Mouse (Mus musculus) liver, adult 2 months (tissue): ENCODE data around the gene Ccdc149. TPM values are rescaled to one million over a fixed set of nuclear protein-coding genes. Genes with fewer than 3 reads are reported as not detected.

Experiments
- DNase-seq: peaks from one replicate; pipeline ENCODE4 v3.0.0-alpha.2; 2011; ENCODE audit warnings: low read depth, low spot score; ENCODE audit errors: extremely low read depth
- H3K27ac ChIP-seq: fragments of 200-500 bp; replicated peaks from 2 replicates; pipeline ENCODE4 v1.5.1; 2012; ENCODE audit warnings: low read depth, mild to moderate bottlenecking, control low read depth, inconsistent platforms, low read length; ENCODE audit not compliant: insufficient read depth
- H3K27me3 ChIP-seq: fragments of 200-500 bp; 2 replicates; pipeline ENCODE4 v1.6.1; 2012; ENCODE audit warnings: mild to moderate bottlenecking, moderate library complexity, low read length, inconsistent platforms; ENCODE audit not compliant: control insufficient read depth, insufficient read depth
- H3K36me3 ChIP-seq: fragments of 200-500 bp; 2 replicates; pipeline ENCODE4 v1.6.1; 2012; ENCODE audit warnings: low read length, inconsistent platforms; ENCODE audit not compliant: control insufficient read depth, insufficient read depth
- H3K4me1 ChIP-seq: fragments of 200-500 bp; 2 replicates; pipeline ENCODE4 v1.6.1; 2011; ENCODE audit warnings: low read length; ENCODE audit not compliant: control insufficient read depth, insufficient read depth
- H3K4me3 ChIP-seq: fragments of 200-500 bp; 2 replicates; pipeline ENCODE4 v1.5.1; 2011; ENCODE audit warnings: low read depth, mild to moderate bottlenecking, control low read depth, low read length, moderate library complexity; ENCODE audit not compliant: insufficient read depth
- H3K79me2 ChIP-seq: fragments of 200-500 bp; 2 replicates; pipeline ENCODE4 v1.6.1; 2012; ENCODE audit warnings: inconsistent platforms, mild to moderate bottlenecking, low read length, moderate library complexity; ENCODE audit not compliant: control insufficient read depth, insufficient read depth
- H3K9ac ChIP-seq: fragments of 200-500 bp; 2 replicates; pipeline ENCODE4 v1.6.1; 2012; ENCODE audit warnings: low read depth, mild to moderate bottlenecking, control low read depth, inconsistent platforms, low read length
- CTCF ChIP-seq: fragments of 200-500 bp; IDR thresholded peaks from 2 replicates; pipeline ENCODE4 v1.5.1; 2011; ENCODE audit warnings: low read depth, low read length, control low read depth
- POLR2A ChIP-seq: fragments of 200-500 bp; IDR thresholded peaks from 2 replicates; pipeline ENCODE4 v1.6.1; 2011; ENCODE audit warnings: low read length, control low read depth; ENCODE audit not compliant: insufficient read depth; ENCODE audit errors: extremely low read depth
- WGBS: fragments of 180-500 bp; shearing (Covaris S2); methylation state at CpG from one replicate; pipeline ENCODE4 v1.1.7; 2018; 5-methylcytosine and 5-hydroxymethylcytosine counted together
- polyA plus RNA-seq: library from polyadenylated mRNA; depleted of rRNA; stranded (reverse); fragments of >200 nt; gene quantifications from 2 replicates; pipeline ENCODE4 v1.2.3, GENCODE M21; 2012; rRNA removed
- total RNA-seq: library from RNA; depleted of rRNA; stranded (reverse); fragments of >200 nt; gene quantifications from 2 replicates; pipeline ENCODE4 v1.2.3, GENCODE M21; 2014; rRNA removed

The Ccdc149 gene
- total and polyA plus RNA-seq, 2 experiments = 0.43 to 0.83 TPM

GRCm38 (mm10) chr5:52351561-52351960, 119.8 kb downstream of the Ccdc149 start:
- no peak overlapping the region for H3K27ac ChIP-seq
- no peaks in the 10 kb centered on the region for H3K79me2 ChIP-seq
- 93% methylated on average over 2 of the region's 2 CpGs for WGBS
- H3K4me1 ChIP-seq = no peaks in the 10 kb centered on the region; the same call in 1 of the 2 replicates
- H3K4me3 ChIP-seq = no peak overlapping the region
- no peak overlapping the region for H3K9ac ChIP-seq
- H3K36me3 ChIP-seq = no peaks in the 10 kb centered on the region
- TF ChIP-seq CTCF (no peak), POLR2A (no peak)
- no peak for DNase-seq
- H3K27me3 ChIP-seq = no peaks in the 10 kb centered on the region

GRCm38 (mm10) chr5:52350451-52350850, 120.9 kb downstream of the Ccdc149 start:
- Histone ChIP-seq H3K4me3 (no peak overlapping the region), H3K27ac (no peak overlapping the region), H3K9ac (no peak overlapping the region), H3K4me1 (no peaks in the 10 kb centered on the region; the same call in 1 of the 2 replicates), H3K79me2 (no peaks in the 10 kb centered on the region), H3K36me3 (no peaks in the 10 kb centered on the region), H3K27me3 (no peaks in the 10 kb centered on the region)
- WGBS = 82% methylated on average over 2 of the region's 2 CpGs
- TF ChIP-seq POLR2A (no peak), CTCF (no peak)
- DNase-seq = no peak

GRCm38 (mm10) chr5:52346890-52347289, 124.4 kb downstream of the Ccdc149 start:
- Histone ChIP-seq H3K79me2 (no peaks in the 10 kb centered on the region), H3K9ac (no peak overlapping the region), H3K36me3 (no peaks in the 10 kb centered on the region), H3K4me1 (no peaks in the 10 kb centered on the region), H3K4me3 (no peak overlapping the region), H3K27me3 (no peaks in the 10 kb centered on the region), H3K27ac (no peak overlapping the region)
- DNase-seq = no peak
- TF ChIP-seq CTCF (no peak), POLR2A (no peak)
- WGBS = 64% methylated on average over 2 of the region's 2 CpGs

- H3K36me3 ChIP-seq = no peaks in the 10 kb centered on the region
- no peak for DNase-seq
- H3K27ac ChIP-seq = no peak overlapping the region
- 85% methylated on average over 2 of the region's 2 CpGs for WGBS
- no peaks in the 10 kb centered on the region for H3K4me1 ChIP-seq
- no peaks in the 10 kb centered on the region for H3K79me2 ChIP-seq
- H3K9ac ChIP-seq = no peak overlapping the region
- TF ChIP-seq POLR2A = no peak
- no peak for TF ChIP-seq CTCF
- H3K4me3 ChIP-seq = no peak overlapping the region
- no peaks in the 10 kb centered on the region for H3K27me3 ChIP-seq
Observed at GRCm38 (mm10) chr5:52339134-52339533, 132.2 kb downstream of the Ccdc149 start.

GRCm38 (mm10) chr5:52335590-52335989, 135.7 kb downstream of the Ccdc149 start:
- H3K9ac ChIP-seq = no peak overlapping the region
- no peak overlapping the region for H3K27ac ChIP-seq
- H3K36me3 ChIP-seq = no peaks in the 10 kb centered on the region
- TF ChIP-seq CTCF = no peak
- no peak for TF ChIP-seq POLR2A
- peak; percentile 37 for DNase-seq
- H3K4me1 ChIP-seq = no peaks in the 10 kb centered on the region
- WGBS = 17% methylated on average over 3 of the region's 3 CpGs
- no peaks in the 10 kb centered on the region for H3K27me3 ChIP-seq
- H3K4me3 ChIP-seq = no peak overlapping the region
- no peaks in the 10 kb centered on the region for H3K79me2 ChIP-seq

GRCm38 (mm10) chr5:52332120-52332519, 139.2 kb downstream of the Ccdc149 start:
- H3K79me2 ChIP-seq = no peaks in the 10 kb centered on the region
- DNase-seq = no peak
- H3K4me3 ChIP-seq = no peak overlapping the region
- no peak overlapping the region for H3K9ac ChIP-seq
- no peak overlapping the region for H3K27ac ChIP-seq
- WGBS = 63% methylated on average over 8 of the region's 8 CpGs
- no peaks in the 10 kb centered on the region for H3K27me3 ChIP-seq
- no peaks in the 10 kb centered on the region for H3K36me3 ChIP-seq
- no peaks in the 10 kb centered on the region for H3K4me1 ChIP-seq
- TF ChIP-seq CTCF = no peak
- TF ChIP-seq POLR2A = no peak

Other genes with a start within 250 kb of the Ccdc149 start
- 7.1 and 12.7 TPM in 2 replicates for gene Sod3, start 107.7 kb downstream of the Ccdc149 start, total RNA-seq
- gene Sod3, start 107.7 kb downstream of the Ccdc149 start, polyA plus RNA-seq = 35.5 and 43.0 TPM in 2 replicates
- 0.18 and 0.20 TPM in 2 replicates for gene Lgi2, start 94.9 kb upstream of the Ccdc149 start, total RNA-seq
- gene Lgi2, start 94.9 kb upstream of the Ccdc149 start, polyA plus RNA-seq = 0.04 and 0.06 TPM in 2 replicates
- gene Sepsecs, start 198.2 kb upstream of the Ccdc149 start, total RNA-seq = 45.3 and 53.7 TPM in 2 replicates
- gene Sepsecs, start 198.2 kb upstream of the Ccdc149 start, polyA plus RNA-seq = 14.1 and 16.4 TPM in 2 replicates